8 mouse cellular contexts compared by ENCODE assay signal in genomic region chr7:45459564-45460140, GRCm38 (mm10). TPM values are rescaled to one million over a fixed set of nuclear protein-coding genes. Genes with fewer than 3 reads are reported as not detected.
DNase-seq lines count a peak whose midpoint lies in the region; ATAC-seq and TF ChIP-seq lines count a peak whose summit lies in the region.
"Not testable (repeated sequence)": the region's sequence is repeated elsewhere in the genome, so short reads cannot be mapped to it uniquely, and the experiment has no call there.

Gene Ftl1, minus strand, starts transcription at chr7:45459884.

- H3K36me3 ChIP-seq in E14TG2a.4 (ENCODE audit: insufficient read depth, low read length): peaks cover 83% of the 10 kb centered on the region
- H3K36me3 ChIP-seq in forebrain, embryonic 12.5 days (replicated peaks): peaks cover 62% of the 10 kb centered on the region
- H3K36me3 ChIP-seq in heart, postnatal 0 days (replicated peaks; ENCODE audit: control insufficient read depth, insufficient read depth, low read length): peaks cover 50% of the 10 kb centered on the region
- H3K36me3 ChIP-seq in liver, embryonic 16.5 days (ENCODE audit: control insufficient read depth, insufficient read depth): peaks cover 29% of the 10 kb centered on the region
- H3K36me3 ChIP-seq in neural tube, embryonic 13.5 days: peaks cover 67% of the 10 kb centered on the region
- H3K36me3 ChIP-seq in testis, adult 2 months (ENCODE audit: control insufficient read depth, insufficient read depth, low read length): not testable (repeated sequence)

- H3K27me3 ChIP-seq in E14TG2a.4 (ENCODE audit: insufficient read depth, low read length); forebrain, embryonic 12.5 days; heart, postnatal 0 days (ENCODE audit: control insufficient read depth, insufficient read depth, low read length); liver, embryonic 16.5 days (ENCODE audit: control insufficient read depth, insufficient read depth, low read depth, low read length); neural tube, embryonic 13.5 days; testis, adult 2 months (ENCODE audit: control insufficient read depth, insufficient read depth, low read length): not testable (repeated sequence)

- H3K27ac ChIP-seq in forebrain, embryonic 12.5 days: peak within 1 kb of the TSS; percentile 95
- H3K27ac ChIP-seq in heart, postnatal 0 days (ENCODE audit: low read depth): peak within 1 kb of the TSS; percentile 88
- peak within 1 kb of the TSS; percentile 99 for H3K27ac ChIP-seq in liver, embryonic 16.5 days (ENCODE audit: low read length)
- H3K27ac ChIP-seq in neural tube, embryonic 13.5 days (replicated peaks): peak within 1 kb of the TSS; percentile 97
- peak within 1 kb of the TSS; percentile 85 for H3K27ac ChIP-seq in testis, adult 2 months (ENCODE audit: control insufficient read depth, insufficient read depth, low read depth, low read length)

- peak; percentile 96 for TF ChIP-seq EP300 in heart, postnatal 0 days (IDR thresholded peaks at IDR 0.05; ENCODE audit: low read depth)

- WGBS in forebrain, embryonic 12.5 days: 0% methylated on average over 34 of the region's 37 CpGs
- WGBS in heart, postnatal 0 days: 0% methylated on average over 23 of the region's 37 CpGs
- WGBS in liver, embryonic 16.5 days (ENCODE audit: insufficient replicate concordance): under 1% methylated on average over 35 of the region's 37 CpGs
- under 1% methylated on average over 35 of the region's 37 CpGs for WGBS in neural tube, embryonic 13.5 days

- peak; percentile 97 for ATAC-seq in forebrain, embryonic 12.5 days (ENCODE audit: low FRiP score)
- peak; percentile 94 for ATAC-seq in heart, postnatal 0 days (ENCODE audit: insufficient read depth, low read depth)
- ATAC-seq in liver, embryonic 16.5 days (ENCODE audit: low read depth): peak; percentile 88
- ATAC-seq in neural tube, embryonic 13.5 days (ENCODE audit: low read depth): peak; percentile 97

- TF ChIP-seq CTCF in E14TG2a.4 (conservative IDR thresholded peaks at IDR 0.05; ENCODE audit: low read length); heart, postnatal 0 days (IDR thresholded peaks at IDR 0.05; ENCODE audit: low read depth); testis, adult 2 months (IDR thresholded peaks at IDR 0.05; ENCODE audit: control insufficient read depth, insufficient read depth, insufficient replicate concordance, low read depth, low read length): not testable (repeated sequence)

- peak; percentile 77 for TF ChIP-seq POLR2A in testis, adult 2 months (IDR thresholded peaks at IDR 0.05; ENCODE audit: control insufficient read depth, low read depth, low read length)

- H3K4me1 ChIP-seq in E14TG2a.4 (replicated peaks; ENCODE audit: low read depth, low read length): peaks cover 69% of the 10 kb centered on the region
- H3K4me1 ChIP-seq in forebrain, embryonic 12.5 days: peaks cover 37% of the 10 kb centered on the region
- peaks cover 21% of the 10 kb centered on the region for H3K4me1 ChIP-seq in heart, postnatal 0 days (ENCODE audit: control insufficient read depth, insufficient read depth)
- peaks cover 50% of the 10 kb centered on the region for H3K4me1 ChIP-seq in liver, embryonic 16.5 days (ENCODE audit: control insufficient read depth, low read depth, low read length)
- H3K4me1 ChIP-seq in neural tube, embryonic 13.5 days (replicated peaks): peaks cover 49% of the 10 kb centered on the region
- peaks cover 21% of the 10 kb centered on the region for H3K4me1 ChIP-seq in testis, adult 2 months (ENCODE audit: control insufficient read depth, insufficient read depth, low read length)

- peak within 1 kb of the TSS; percentile 87 for H3K9ac ChIP-seq in forebrain, embryonic 12.5 days
- peak within 1 kb of the TSS; percentile 88 for H3K9ac ChIP-seq in heart, postnatal 0 days (replicated peaks; ENCODE audit: low read depth, low read length)
- H3K9ac ChIP-seq in liver, embryonic 16.5 days (ENCODE audit: low read depth, low read length): peak within 1 kb of the TSS; percentile 71
- peak within 1 kb of the TSS; percentile 90 for H3K9ac ChIP-seq in neural tube, embryonic 13.5 days

- peak within 1 kb of the TSS; percentile 96 for H3K4me3 ChIP-seq in E14TG2a.4 (replicated peaks; ENCODE audit: low read length)
- H3K4me3 ChIP-seq in forebrain, embryonic 12.5 days (replicated peaks): peak within 1 kb of the TSS; percentile 82
- peak within 1 kb of the TSS; percentile 74 for H3K4me3 ChIP-seq in heart, postnatal 0 days (ENCODE audit: low read depth, low read length)
- peak within 1 kb of the TSS; percentile 70 for H3K4me3 ChIP-seq in liver, embryonic 16.5 days (ENCODE audit: low read depth, low read length)
- H3K4me3 ChIP-seq in neural tube, embryonic 13.5 days: peak within 1 kb of the TSS; percentile 69
- peak within 1 kb of the TSS; percentile 91 for H3K4me3 ChIP-seq in testis, adult 2 months (ENCODE audit: control insufficient read depth, low read depth, low read length)

- not testable (repeated sequence) for H3K9me3 ChIP-seq in E14TG2a.4 (ENCODE audit: low read length); forebrain, embryonic 12.5 days; heart, postnatal 0 days (replicated peaks; ENCODE audit: control insufficient read depth, low read length); liver, embryonic 16.5 days (replicated peaks; ENCODE audit: control insufficient read depth, low read length); neural tube, embryonic 13.5 days

- H3K4me2 ChIP-seq in forebrain, embryonic 12.5 days: peak within 1 kb of the TSS; percentile 65
- H3K4me2 ChIP-seq in heart, postnatal 0 days (ENCODE audit: low read depth, low read length): peak within 1 kb of the TSS; percentile 81
- peak within 1 kb of the TSS; percentile 84 for H3K4me2 ChIP-seq in liver, embryonic 16.5 days (ENCODE audit: low read depth, low read length)
- peak within 1 kb of the TSS; percentile 96 for H3K4me2 ChIP-seq in neural tube, embryonic 13.5 days

- peak; percentile 98 for DNase-seq in c-Kit-positive CD71-positive TER-119-positive erythroid progenitor cells, embryonic 14.5 days (ENCODE audit: low spot score)
- peak; percentile 99 for DNase-seq in heart, postnatal 0 days (ENCODE audit: low spot score)
- peak; percentile 95 to 98 for DNase-seq in kidney, postnatal 4 days

RNA-seq across cellular contexts. Expression of gene Ftl1, which starts in this region (rescaled TPM):
- 5,523 and 5,537 TPM in 2 replicates for polyA plus RNA-seq in forebrain, embryonic 12.5 days (2016; fragmentation: Nextera tagmentation; extraction: Ambion mirVana)
- total RNA-seq in heart, postnatal 0 days (2014; rRNA removed; ENCODE audit: low replicate concordance): 1,107 and 1,211 TPM in 2 replicates
- 2,163 and 2,221 TPM in 2 replicates for polyA plus RNA-seq in heart, postnatal 0 days (2015; fragmentation: Nextera tagmentation; extraction: Ambion mirVana)
- 6,125 and 6,166 TPM in 2 replicates for polyA plus RNA-seq in liver, embryonic 16.5 days (2015; fragmentation: Nextera tagmentation; extraction: Ambion mirVana)
- polyA plus RNA-seq in neural tube, embryonic 13.5 days (2015; fragmentation: Nextera tagmentation; extraction: Ambion mirVana): 6,282 and 6,442 TPM in 2 replicates
- 152 and 188 TPM in 2 replicates for polyA plus RNA-seq in testis, adult 2 months (2012; rRNA removed)

Comparison
In these comparisons a context has a peak if more than half of its experiments do, and no peak if none do; other contexts are left out.
1. Peak in every context shown above with its lines: DNase-seq, ATAC-seq, H3K4me3 ChIP-seq and H3K27ac ChIP-seq.
2. RNA of gene Ftl1 (polyA plus RNA-seq): 6,282 to 6,442 TPM in neural tube, embryonic 13.5 days, 6,125 to 6,166 TPM in liver, embryonic 16.5 days, 5,523 to 5,537 TPM in forebrain, embryonic 12.5 days and 2,163 to 2,221 TPM in heart, postnatal 0 days; 152 to 188 TPM in testis, adult 2 months; every median in the first group is over 10 times any median in the second.